Mouse (Mus musculus) lung, adult 2 months (tissue): ENCODE measurements at regions not wholly inside any gene's neighbourhood (a gene's known extent, or its start where the extent isn't known, plus 50 kb on each side); places are given as distances from the start of the nearest gene placed in this dataset.

ENCODE experiments used
- CTCF ChIP-seq: fragments of 200-500 bp; IDR thresholded peaks from 2 replicates; pipeline ENCODE4 v1.5.1; 2011; ENCODE audit warnings: mild to moderate bottlenecking, low read length, control low read depth; ENCODE audit not compliant: insufficient read depth
- POLR2A ChIP-seq: fragments of 200-500 bp; IDR thresholded peaks from 2 replicates; pipeline ENCODE4 v1.6.1; 2011; ENCODE audit warnings: low read depth, mild to moderate bottlenecking, control low read depth, low read length, borderline replicate concordance; ENCODE audit errors: extremely low read depth

- TF ChIP-seq CTCF = no peak
- TF ChIP-seq POLR2A = no peak
Observed at GRCm38 (mm10) chrX:142576127-142576526, 105.1 kb upstream of the Tmem164 start.
